Mouse (Mus musculus): Measurements from ENCODE around the gene Ugt1a8.

DNA sequence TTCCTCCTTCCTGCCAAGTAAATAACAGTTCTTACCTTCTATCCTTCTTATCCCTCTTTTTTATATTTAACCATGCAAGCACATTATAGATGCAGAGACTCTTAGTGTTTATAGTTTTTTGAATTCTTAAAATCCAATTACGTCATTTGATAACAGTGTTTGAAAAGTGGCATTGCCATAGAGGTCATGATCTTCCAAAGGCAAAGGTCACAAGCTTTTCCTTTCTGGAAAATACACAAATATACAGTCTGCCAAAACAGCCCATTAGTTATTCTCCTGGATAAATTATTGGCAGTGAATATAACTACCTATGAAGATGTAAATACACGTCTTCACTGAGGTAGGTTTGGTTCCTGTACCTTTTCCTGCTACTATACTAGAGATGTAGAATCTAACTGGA, 13.1 kb upstream of the Ugt1a8 start:
- TF ChIP-seq POLR2A (IDR thresholded peaks at IDR 0.05; ENCODE audit: insufficient read depth, low read depth, low read length): no peak
- TF ChIP-seq CTCF (IDR thresholded peaks at IDR 0.05; ENCODE audit: insufficient read depth, low read depth, low read length): no peak

All from olfactory bulb, adult 2 months (tissue).